Mouse (Mus musculus): ENCODE measurements around the gene Maco1. TPM values are rescaled to one million over a fixed set of nuclear protein-coding genes. Genes with fewer than 3 reads are reported as not detected.

Maco1 gene
- polyA plus RNA-seq, 1 experiment from 2014 or later: 93.2 TPM

DNA sequence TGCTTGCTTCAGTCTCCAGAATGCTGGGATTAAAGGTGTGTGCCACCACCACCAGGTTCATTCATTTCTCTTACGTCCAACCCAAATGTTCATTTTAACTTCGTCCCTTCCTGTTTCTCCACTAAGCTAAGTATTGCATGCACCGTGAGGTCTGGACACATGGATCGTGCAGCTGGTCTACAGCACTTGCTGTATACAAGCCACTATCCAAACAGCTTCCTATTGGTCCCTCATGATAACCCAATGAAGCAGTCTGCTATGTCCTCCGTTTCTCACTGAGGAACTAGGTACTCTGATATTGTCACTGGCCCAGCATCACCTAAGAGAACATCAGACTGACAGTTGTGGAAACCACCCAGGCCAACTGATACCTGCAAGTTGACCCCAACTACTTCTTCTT lies 12.6 kb upstream of the Maco1 start:
- Histone ChIP-seq H3K27ac (no peak overlapping the region), H3K9ac (no peak overlapping the region), H3K36me3 (replicated peaks; ENCODE audit: control insufficient read depth, insufficient read depth) (no peaks in the 10 kb centered on the region), H3K27me3 (ENCODE audit: control insufficient read depth, insufficient read depth, low read length) (peaks cover 26% of the 10 kb centered on the region), H3K4me1 (replicated peaks; ENCODE audit: control insufficient read depth, insufficient read depth, low read length) (no peaks in the 10 kb centered on the region), H3K4me3 (replicated peaks; ENCODE audit: low read length) (no peak overlapping the region), H3K4me2 (replicated peaks) (no peak overlapping the region), H3K9me3 (ENCODE audit: control insufficient read depth, low read length) (no peaks in the 10 kb centered on the region)
- 97% methylated on average over 5 of the region's 5 CpGs for WGBS
- ATAC-seq (ENCODE audit: low FRiP score) (no peak), DNase-seq (ENCODE audit: low spot score) (no peak)

DNA sequence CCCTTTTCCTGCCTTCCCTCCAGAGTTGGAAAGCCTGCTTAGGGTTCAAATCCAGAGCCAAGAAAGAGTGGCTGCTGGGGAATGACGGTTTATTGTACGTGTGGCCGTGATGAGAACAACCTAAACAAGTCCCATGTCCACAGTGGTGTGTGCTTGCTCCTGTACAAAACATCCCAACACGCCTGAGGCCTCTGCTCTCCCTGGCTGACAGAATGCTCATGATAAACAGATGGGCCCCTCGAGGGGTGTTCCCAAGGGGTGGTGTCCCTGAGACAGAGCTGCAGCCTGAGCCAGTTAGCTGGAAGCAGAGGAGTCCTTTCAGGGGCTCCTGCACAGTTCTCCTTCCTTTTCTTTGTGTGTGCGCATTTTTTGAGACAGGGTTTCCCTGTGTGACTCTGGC lies 12.2 kb upstream of the Maco1 start:
- Histone ChIP-seq H3K36me3 (replicated peaks; ENCODE audit: control insufficient read depth, insufficient read depth) (no peaks in the 10 kb centered on the region), H3K27ac (no peak overlapping the region), H3K27me3 (ENCODE audit: control insufficient read depth, insufficient read depth, low read length) (peaks cover 23% of the 10 kb centered on the region), H3K9ac (no peak overlapping the region), H3K9me3 (ENCODE audit: control insufficient read depth, low read length) (no peaks in the 10 kb centered on the region), H3K4me1 (replicated peaks; ENCODE audit: control insufficient read depth, insufficient read depth, low read length) (no peaks in the 10 kb centered on the region), H3K4me3 (replicated peaks; ENCODE audit: low read length) (no peak overlapping the region), H3K4me2 (replicated peaks) (no peak overlapping the region)
- WGBS: 75% methylated on average over 6 of the region's 6 CpGs
- DNase-seq (ENCODE audit: low spot score) (no peak), ATAC-seq (ENCODE audit: low FRiP score) (no peak)

DNA sequence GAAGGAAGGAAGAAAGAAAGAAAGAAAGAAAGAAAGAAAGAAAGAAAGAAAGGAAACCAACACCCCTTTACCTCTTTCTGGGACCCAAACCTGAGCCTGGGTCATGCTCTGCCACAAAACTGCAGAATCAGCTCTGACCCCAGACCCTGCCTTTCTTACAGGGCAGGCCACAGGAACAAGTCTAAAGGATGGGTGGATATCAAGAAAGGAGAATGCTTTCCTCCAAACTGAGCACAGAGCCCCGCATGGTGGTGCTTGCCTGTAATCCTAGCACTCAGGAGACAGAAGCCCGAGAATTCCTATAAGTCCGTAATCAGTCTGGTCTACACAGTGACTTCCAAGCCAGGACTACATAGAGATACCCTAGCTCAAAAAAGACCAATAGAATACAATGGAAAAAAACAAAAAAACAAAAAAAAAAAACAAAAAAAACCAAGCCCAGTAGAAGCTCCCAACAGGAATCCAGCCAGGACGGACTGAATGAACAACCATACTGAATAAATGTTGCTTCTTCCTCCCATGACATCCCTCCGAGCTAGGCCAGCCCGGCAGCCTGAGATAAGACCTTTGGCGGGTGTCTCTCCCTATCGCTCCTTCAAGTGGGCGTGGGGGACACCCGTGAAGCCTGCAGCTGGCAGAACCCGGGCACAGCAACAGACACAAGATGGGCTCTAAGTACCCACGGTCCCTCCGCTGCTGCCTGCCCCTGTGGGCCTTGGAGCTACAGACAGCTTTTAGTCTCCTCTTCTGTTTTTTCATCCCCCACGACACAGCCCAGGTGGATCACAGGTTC lies 11.0 kb upstream of the Maco1 start, which contains the start of gene Rhd:
TSS of gene Rhd (plus strand) at position 600 of the 793 bp plus-strand sequence.
- no peak for ATAC-seq (ENCODE audit: low FRiP score)
- 74% methylated on average over 14 of the region's 14 CpGs for WGBS
- Histone ChIP-seq H3K9me3 (ENCODE audit: control insufficient read depth, low read length) (no peaks in the 10 kb centered on the region), H3K9ac (no peak within 1 kb of the TSS), H3K27me3 (ENCODE audit: control insufficient read depth, insufficient read depth, low read length) (peaks cover 11% of the 10 kb centered on the region), H3K4me1 (replicated peaks; ENCODE audit: control insufficient read depth, insufficient read depth, low read length) (no peaks in the 10 kb centered on the region), H3K4me3 (replicated peaks; ENCODE audit: low read length) (no peak within 1 kb of the TSS), H3K27ac (no peak within 1 kb of the TSS), H3K36me3 (replicated peaks; ENCODE audit: control insufficient read depth, insufficient read depth) (no peaks in the 10 kb centered on the region), H3K4me2 (replicated peaks) (no peak within 1 kb of the TSS)
- DNase-seq (ENCODE audit: low spot score): no peak

DNA sequence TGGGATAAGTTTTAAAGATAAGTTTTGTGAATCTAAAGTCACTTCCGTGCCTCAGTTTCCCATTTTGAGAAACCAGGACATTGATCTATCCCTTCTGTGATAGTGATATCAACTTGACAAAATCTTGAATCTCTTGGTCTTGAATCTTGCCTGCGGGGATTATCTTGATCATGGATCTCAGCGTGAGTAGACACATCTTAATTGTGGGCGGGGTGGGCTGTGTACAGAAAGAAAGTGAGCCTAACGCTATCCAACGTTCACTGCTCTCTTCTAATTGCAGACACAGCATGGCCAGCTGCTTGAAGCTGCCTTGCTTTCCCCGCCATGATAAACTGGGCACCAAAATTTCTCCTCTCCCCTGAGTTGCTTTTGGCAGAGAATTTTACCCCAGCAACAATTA lies 9.9 kb upstream of the Maco1 start:
- Histone ChIP-seq H3K4me1 (replicated peaks; ENCODE audit: control insufficient read depth, insufficient read depth, low read length) (no peaks in the 10 kb centered on the region), H3K4me2 (replicated peaks) (no peak overlapping the region), H3K9ac (no peak overlapping the region), H3K27me3 (ENCODE audit: control insufficient read depth, insufficient read depth, low read length) (no peaks in the 10 kb centered on the region), H3K36me3 (replicated peaks; ENCODE audit: control insufficient read depth, insufficient read depth) (no peaks in the 10 kb centered on the region), H3K4me3 (replicated peaks; ENCODE audit: low read length) (no peak overlapping the region), H3K9me3 (ENCODE audit: control insufficient read depth, low read length) (no peaks in the 10 kb centered on the region), H3K27ac (no peak overlapping the region)
- 84% methylated on average over 7 of the region's 7 CpGs for WGBS
- ATAC-seq (ENCODE audit: low FRiP score) (no peak), DNase-seq (ENCODE audit: low spot score) (no peak)

DNA sequence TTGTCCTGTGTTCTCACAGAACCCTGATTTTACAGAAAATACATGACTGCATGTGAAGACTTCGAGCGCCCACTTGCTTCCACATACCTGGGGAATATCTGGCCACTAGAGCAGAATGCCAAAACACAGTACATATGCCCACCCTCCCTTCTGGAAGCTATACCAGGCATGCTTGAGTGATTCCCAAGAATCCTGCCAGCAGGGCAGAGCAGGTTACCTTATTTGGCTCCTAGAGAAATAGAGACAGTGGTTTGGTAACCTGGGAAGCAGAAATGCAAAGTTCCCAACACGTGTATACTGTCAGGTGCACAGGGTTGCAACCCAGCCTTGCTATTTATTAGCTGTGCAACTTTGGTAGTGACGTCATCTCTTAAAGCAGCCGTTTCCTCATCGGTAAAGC lies 8.7 kb upstream of the Maco1 start:
- no peak for DNase-seq (ENCODE audit: low spot score)
- H3K36me3 ChIP-seq (replicated peaks; ENCODE audit: control insufficient read depth, insufficient read depth): no peaks in the 10 kb centered on the region

DNA sequence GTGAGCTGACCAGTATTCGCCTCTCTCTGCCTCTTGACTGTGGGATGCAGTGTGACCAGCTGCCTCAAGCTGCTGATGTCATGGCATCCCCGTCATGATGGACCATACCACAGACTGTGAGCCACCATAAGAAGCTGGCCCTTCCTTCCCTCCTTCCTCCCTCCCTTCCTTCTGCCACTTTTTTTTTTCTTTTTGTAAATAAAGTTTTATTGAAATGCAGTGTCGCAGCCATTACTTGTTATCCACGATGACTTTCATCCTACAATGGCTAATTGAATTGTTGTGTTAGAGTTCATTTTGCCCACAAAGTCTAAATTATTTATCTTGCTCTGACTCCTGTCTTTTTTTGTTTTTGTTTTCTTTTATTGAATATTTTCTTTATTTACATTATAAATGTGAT lies 5.3 kb upstream of the Maco1 start:
- Histone ChIP-seq H3K9ac (no peak overlapping the region), H3K27ac (no peak overlapping the region), H3K27me3 (ENCODE audit: control insufficient read depth, insufficient read depth, low read length) (0 out of 2 replicates have a peak, but pooled peaks cover 3% of the 10 kb centered on the region), H3K4me2 (replicated peaks) (no peak overlapping the region), H3K4me1 (replicated peaks; ENCODE audit: control insufficient read depth, insufficient read depth, low read length) (no peaks in the 10 kb centered on the region), H3K36me3 (replicated peaks; ENCODE audit: control insufficient read depth, insufficient read depth) (no peaks in the 10 kb centered on the region), H3K9me3 (ENCODE audit: control insufficient read depth, low read length) (no peaks in the 10 kb centered on the region), H3K4me3 (replicated peaks; ENCODE audit: low read length) (no peak overlapping the region)
- WGBS: 90% methylated on average over 4 of the region's 4 CpGs
- ATAC-seq (ENCODE audit: low FRiP score): no peak
- DNase-seq (ENCODE audit: low spot score): no peak

More for the DNA sequence above, 8.7 kb upstream of the Maco1 start:
- WGBS: 85% methylated on average over 6 of the region's 6 CpGs
- Histone ChIP-seq H3K27me3 (ENCODE audit: control insufficient read depth, insufficient read depth, low read length) (no peaks in the 10 kb centered on the region), H3K4me3 (replicated peaks; ENCODE audit: low read length) (no peak overlapping the region), H3K4me1 (replicated peaks; ENCODE audit: control insufficient read depth, insufficient read depth, low read length) (no peaks in the 10 kb centered on the region), H3K9ac (no peak overlapping the region), H3K4me2 (replicated peaks) (no peak overlapping the region), H3K9me3 (ENCODE audit: control insufficient read depth, low read length) (no peaks in the 10 kb centered on the region), H3K27ac (no peak overlapping the region)
- no peak for ATAC-seq (ENCODE audit: low FRiP score)

DNA sequence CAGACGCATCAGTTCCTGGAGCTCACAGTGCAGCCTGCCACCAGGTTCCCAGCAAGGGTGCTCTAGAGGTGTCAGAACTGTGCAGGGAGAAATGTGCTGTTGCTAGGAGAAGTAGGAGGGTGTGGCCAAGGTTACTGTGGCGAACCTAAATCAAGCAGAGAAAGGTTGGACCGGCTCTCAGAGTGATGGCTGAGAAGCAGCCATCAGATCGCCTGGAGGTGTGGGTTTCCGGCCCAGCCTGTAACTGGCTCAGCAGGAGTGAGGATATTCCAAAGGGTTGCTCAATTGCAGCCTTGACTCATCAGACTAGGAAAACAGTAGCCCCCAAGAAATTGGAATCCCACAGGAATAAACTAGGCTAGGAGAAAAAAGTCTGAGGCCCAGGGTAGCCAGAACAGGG lies 3.4 kb upstream of the Maco1 start:
- Histone ChIP-seq H3K27me3 (ENCODE audit: control insufficient read depth, insufficient read depth, low read length) (0 out of 2 replicates have a peak, but pooled peaks cover 3% of the 10 kb centered on the region), H3K4me1 (replicated peaks; ENCODE audit: control insufficient read depth, insufficient read depth, low read length) (peaks cover 4% of the 10 kb centered on the region), H3K4me2 (replicated peaks) (no peak overlapping the region), H3K9ac (no peak overlapping the region), H3K27ac (no peak overlapping the region), H3K36me3 (replicated peaks; ENCODE audit: control insufficient read depth, insufficient read depth) (no peaks in the 10 kb centered on the region), H3K4me3 (replicated peaks; ENCODE audit: low read length) (no peak overlapping the region), H3K9me3 (ENCODE audit: control insufficient read depth, low read length) (no peaks in the 10 kb centered on the region)
- WGBS: 34% methylated on average over 5 of the region's 5 CpGs
- no peak for DNase-seq (ENCODE audit: low spot score)
- ATAC-seq (ENCODE audit: low FRiP score): no peak

DNA sequence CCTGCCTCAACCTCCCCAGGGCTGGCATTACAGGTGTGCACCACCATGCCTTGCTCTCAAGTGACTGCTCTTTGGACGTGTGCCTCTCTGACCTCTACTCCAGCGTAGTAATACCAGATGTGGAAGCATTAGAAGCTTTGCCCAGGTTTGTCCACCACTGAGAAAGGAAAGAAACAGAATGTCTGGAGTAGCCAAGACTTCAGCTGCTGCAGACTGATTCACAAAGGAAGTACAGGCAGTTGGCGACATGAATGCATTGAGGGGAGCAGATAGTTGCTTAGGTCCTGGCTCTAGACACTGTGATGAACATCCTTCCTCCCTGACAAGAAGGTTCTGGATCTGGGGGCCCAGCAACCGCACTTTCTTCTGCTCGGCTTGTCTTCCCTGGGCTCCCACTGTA lies 2.9 kb upstream of the Maco1 start:
- Histone ChIP-seq H3K36me3 (replicated peaks; ENCODE audit: control insufficient read depth, insufficient read depth) (no peaks in the 10 kb centered on the region), H3K27ac (no peak overlapping the region), H3K9ac (no peak overlapping the region), H3K4me2 (replicated peaks) (no peak overlapping the region), H3K9me3 (ENCODE audit: control insufficient read depth, low read length) (no peaks in the 10 kb centered on the region), H3K4me3 (replicated peaks; ENCODE audit: low read length) (no peak overlapping the region), H3K4me1 (replicated peaks; ENCODE audit: control insufficient read depth, insufficient read depth, low read length) (peaks cover 8% of the 10 kb centered on the region), H3K27me3 (ENCODE audit: control insufficient read depth, insufficient read depth, low read length) (0 out of 2 replicates have a peak, but pooled peaks cover 3% of the 10 kb centered on the region)
- WGBS: 69% methylated on average over 5 of the region's 5 CpGs
- no peak for DNase-seq (ENCODE audit: low spot score)
- no peak for ATAC-seq (ENCODE audit: low FRiP score)

DNA sequence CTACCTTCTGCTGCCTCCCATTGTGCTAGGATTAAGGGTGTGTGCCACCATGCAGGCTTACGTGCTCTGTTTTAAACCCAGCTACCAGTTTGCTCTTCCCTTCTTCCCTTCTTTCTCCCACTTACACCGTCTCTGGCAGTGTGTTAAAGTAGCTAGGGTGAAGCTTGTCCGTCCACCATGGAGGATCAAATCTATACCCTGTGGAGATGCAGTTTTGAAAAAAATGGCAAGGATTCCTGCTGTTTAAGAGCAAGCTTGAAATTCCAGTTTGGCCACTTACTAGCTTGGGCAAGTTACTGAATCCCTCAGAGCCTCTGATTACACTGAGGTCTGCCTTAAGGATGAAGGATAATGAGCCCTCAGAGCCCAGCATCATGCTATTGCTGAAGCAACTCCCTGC lies 2.2 kb upstream of the Maco1 start:
- Histone ChIP-seq H3K9me3 (ENCODE audit: control insufficient read depth, low read length) (no peaks in the 10 kb centered on the region), H3K36me3 (replicated peaks; ENCODE audit: control insufficient read depth, insufficient read depth) (no peaks in the 10 kb centered on the region), H3K9ac (no peak overlapping the region), H3K27me3 (ENCODE audit: control insufficient read depth, insufficient read depth, low read length) (0 out of 2 replicates have a peak, but pooled peaks cover 3% of the 10 kb centered on the region), H3K4me1 (replicated peaks; ENCODE audit: control insufficient read depth, insufficient read depth, low read length) (peaks cover 15% of the 10 kb centered on the region), H3K4me2 (replicated peaks) (no peak overlapping the region), H3K4me3 (replicated peaks; ENCODE audit: low read length) (no peak overlapping the region), H3K27ac (no peak overlapping the region)
- DNase-seq (ENCODE audit: low spot score) (no peak), ATAC-seq (ENCODE audit: low FRiP score) (no peak)
- WGBS: 60% methylated on average over 3 of the region's 3 CpGs
